ENCODE assay signal across 9 mouse cellular contexts in the genomic region with DNA sequence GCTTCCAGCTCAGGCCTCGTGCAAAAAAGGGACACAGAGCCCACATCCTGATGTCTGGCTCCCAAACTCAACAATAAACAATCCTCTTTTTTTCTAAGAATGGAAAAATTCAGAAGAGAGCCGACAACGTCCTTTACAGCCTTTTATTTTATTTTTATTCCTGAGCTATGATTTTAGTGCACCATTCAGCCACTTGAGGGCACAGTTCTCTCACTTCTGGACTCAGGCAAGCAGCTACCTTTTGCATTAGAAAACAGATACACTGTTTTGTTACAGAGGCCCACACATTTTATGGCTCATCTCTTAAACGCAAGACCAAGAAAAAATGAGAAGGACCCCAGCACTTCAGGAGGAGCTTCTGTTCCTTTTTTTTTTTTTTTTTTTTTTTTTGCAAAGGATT.
DNase-seq lines count a peak whose midpoint lies in the region; ATAC-seq and TF ChIP-seq lines count a peak whose summit lies in the region.
"Had no signal": no experiment of that assay in that cellular context is flagged by ENCODE, and none has a peak within 500 bp of the region (broad histone marks: within the 10 kb centered on the region; RNA-seq: fewer than 3 reads in every experiment).

No protein-coding gene starts in this region.

- peak; percentile 65 for DNase-seq in hindbrain, embryonic 14.5 days (ENCODE audit: low spot score)
- DNase-seq in hindbrain, embryonic 10.5 days (ENCODE audit: low spot score): no peak
- peak; percentile 29 for DNase-seq in right cerebral cortex, adult 18-20 months
- no peak for DNase-seq in right cerebral cortex, postnatal 4 days
- DNase-seq in stomach, postnatal 0 days (ENCODE audit: low spot score): peak; percentile 31
- no peak for DNase-seq in spleen, adult 18-20 months
- DNase-seq in left cerebral cortex, postnatal 10 days (ENCODE audit: extremely low spot score in 1 of 2, low spot score in 2 of 2): no peak
- DNase-seq: liver, embryonic 13.5 days had no signal

- no peaks in the 10 kb centered on the region; the same call in 1 of the 2 replicates for H3K9me3 ChIP-seq in hindbrain, embryonic 14.5 days (ENCODE audit: control insufficient read depth, low read length)
- no peaks in the 10 kb centered on the region for H3K9me3 ChIP-seq in hindbrain, embryonic 10.5 days
- H3K9me3 ChIP-seq in intestine, embryonic 15.5 days: no peaks in the 10 kb centered on the region
- H3K9me3 ChIP-seq in stomach, postnatal 0 days (ENCODE audit: control insufficient read depth, low read length): no peaks in the 10 kb centered on the region
- H3K9me3 ChIP-seq: liver, embryonic 13.5 days had no signal

- peak; percentile 79 for TF ChIP-seq CTCF in stomach, postnatal 0 days (IDR thresholded peaks at IDR 0.05; ENCODE audit: low read depth)

- no peak overlapping the region for H3K4me3 ChIP-seq in hindbrain, embryonic 14.5 days (replicated peaks; ENCODE audit: low read length)
- H3K4me3 ChIP-seq in hindbrain, embryonic 10.5 days: no peak overlapping the region
- H3K4me3 ChIP-seq in intestine, embryonic 15.5 days (replicated peaks): no peak overlapping the region
- no peak overlapping the region for H3K4me3 ChIP-seq in stomach, postnatal 0 days (ENCODE audit: low read depth, low read length)
- H3K4me3 ChIP-seq: liver, embryonic 13.5 days had no signal

- H3K9ac ChIP-seq in hindbrain, embryonic 14.5 days: 0 out of 2 replicates have a peak overlapping the region, but pooled peaks have one; percentile 13
- no peak overlapping the region for H3K9ac ChIP-seq in intestine, embryonic 15.5 days
- H3K9ac ChIP-seq in stomach, postnatal 0 days (ENCODE audit: low read length): no peak overlapping the region
- H3K9ac ChIP-seq: liver, embryonic 13.5 days had no signal

- H3K4me2 ChIP-seq in hindbrain, embryonic 14.5 days (replicated peaks): 0 out of 2 replicates have a peak overlapping the region, but pooled peaks have one; percentile 24
- H3K4me2 ChIP-seq in intestine, embryonic 15.5 days (replicated peaks): peak overlapping the region; percentile 42
- H3K4me2 ChIP-seq in stomach, postnatal 0 days (replicated peaks; ENCODE audit: low read depth): no peak overlapping the region
- H3K4me2 ChIP-seq: liver, embryonic 13.5 days had no signal

- H3K36me3 ChIP-seq in hindbrain, embryonic 14.5 days (replicated peaks; ENCODE audit: control insufficient read depth, insufficient read depth): no peaks in the 10 kb centered on the region
- H3K36me3 ChIP-seq in hindbrain, embryonic 10.5 days: no peaks in the 10 kb centered on the region
- no peaks in the 10 kb centered on the region for H3K36me3 ChIP-seq in intestine, embryonic 15.5 days
- no peaks in the 10 kb centered on the region for H3K36me3 ChIP-seq in stomach, postnatal 0 days (ENCODE audit: control insufficient read depth, insufficient read depth, low read length)

- no peaks in the 10 kb centered on the region for H3K27me3 ChIP-seq in hindbrain, embryonic 14.5 days (ENCODE audit: control insufficient read depth, insufficient read depth, low read length)
- H3K27me3 ChIP-seq in hindbrain, embryonic 10.5 days (ENCODE audit: insufficient read depth, poor library complexity, severe bottlenecking): no peaks in the 10 kb centered on the region
- H3K27me3 ChIP-seq in intestine, embryonic 15.5 days (replicated peaks): no peaks in the 10 kb centered on the region
- no peaks in the 10 kb centered on the region for H3K27me3 ChIP-seq in stomach, postnatal 0 days (ENCODE audit: control insufficient read depth, insufficient read depth, low read length)
- H3K27me3 ChIP-seq: liver, embryonic 13.5 days had no signal

- TF ChIP-seq EP300 in stomach, postnatal 0 days (optimal IDR thresholded peaks at IDR 0.05): no peak

- ATAC-seq in hindbrain, embryonic 14.5 days (ENCODE audit: low FRiP score): no peak
- ATAC-seq in intestine, embryonic 15.5 days: no peak
- no peak for ATAC-seq in stomach, postnatal 0 days (ENCODE audit: low FRiP score, low TSS enrichment)

- no peak overlapping the region for H3K27ac ChIP-seq in hindbrain, embryonic 14.5 days
- no peak overlapping the region for H3K27ac ChIP-seq in hindbrain, embryonic 10.5 days
- H3K27ac ChIP-seq in intestine, embryonic 15.5 days: no peak overlapping the region
- no peak overlapping the region for H3K27ac ChIP-seq in stomach, postnatal 0 days (replicated peaks)
- H3K27ac ChIP-seq: liver, embryonic 13.5 days had no signal

- H3K4me1 ChIP-seq in hindbrain, embryonic 14.5 days (replicated peaks; ENCODE audit: control insufficient read depth, insufficient read depth, low read length): no peaks in the 10 kb centered on the region
- peaks cover 11% of the 10 kb centered on the region for H3K4me1 ChIP-seq in hindbrain, embryonic 10.5 days (replicated peaks)
- no peaks in the 10 kb centered on the region for H3K4me1 ChIP-seq in intestine, embryonic 15.5 days (replicated peaks)
- H3K4me1 ChIP-seq in stomach, postnatal 0 days (replicated peaks; ENCODE audit: control insufficient read depth, insufficient read depth): no peaks in the 10 kb centered on the region

- intact Hi-C loops in left cerebral cortex, postnatal 10 days (cut with DNase I): loop anchor here (10.0 kb wide), 3 partner anchors 143 to 527 kb away; partner anchors contain the start of gene Cbwd1

- WGBS in hindbrain, embryonic 14.5 days: 41% methylated on average over 4 of the region's 4 CpGs
- 48% methylated on average over 4 of the region's 4 CpGs for WGBS in hindbrain, embryonic 10.5 days
- 24% methylated on average over 4 of the region's 4 CpGs for WGBS in intestine, embryonic 15.5 days
- WGBS in stomach, postnatal 0 days: 15% methylated on average over 4 of the region's 4 CpGs

Comparison
In these comparisons a context has a peak if more than half of its experiments do, and no peak if none do; other contexts are left out.
1. DNase-seq: peak in hindbrain, embryonic 14.5 days (single experiment), right cerebral cortex, adult 18-20 months (single experiment) and stomach, postnatal 0 days (single experiment); none in hindbrain, embryonic 10.5 days (single experiment), right cerebral cortex, postnatal 4 days (single experiment), spleen, adult 18-20 months (0 of 2) and left cerebral cortex, postnatal 10 days (0 of 2).